Mouse (Mus musculus) G1E (cell line): ENCODE data around the gene Mau2. TPM values are rescaled to one million over a fixed set of nuclear protein-coding genes. Genes with fewer than 3 reads are reported as not detected.
"Not testable (repeated sequence)": the region's sequence is repeated elsewhere in the genome, so short reads cannot be mapped to it uniquely, and the experiment has no call there.

Source experiments
- ATAC-seq: 2 replicates; pipeline ENCODE4 v1.8.0; 2016; ENCODE audit warnings: mild to moderate bottlenecking; ENCODE audit not compliant: insufficient number of reproducible peaks, poor library complexity, low FRiP score, severe bottlenecking; ENCODE audit errors: extremely low read depth
- DNase-seq: peaks from one replicate; pipeline ENCODE4 v3.0.0; 2012; ENCODE audit warnings: low spot score
- H3K27me3 ChIP-seq: 2 replicates; pipeline ENCODE4 v1.6.1; 2012; ENCODE audit warnings: mild to moderate bottlenecking, low read length, inconsistent platforms; ENCODE audit not compliant: insufficient read depth
- H3K36me3 ChIP-seq: replicated peaks from 2 replicates; pipeline ENCODE3; 2012; ENCODE audit warnings: mild to moderate bottlenecking, inconsistent platforms
- H3K4me1 ChIP-seq: 2 replicates; pipeline ENCODE4 v1.6.1; 2012; ENCODE audit warnings: low read depth, low read length, inconsistent platforms, mixed read lengths; ENCODE audit not compliant: insufficient read depth
- H3K4me3 ChIP-seq: 2 replicates; pipeline ENCODE4 v1.5.1; 2012; ENCODE audit warnings: low read depth, mild to moderate bottlenecking, inconsistent platforms, low read length, moderate library complexity, mixed read lengths
- H3K9me3 ChIP-seq: replicated peaks from 2 replicates; pipeline ENCODE4 v1.6.1; 2012; ENCODE audit warnings: inconsistent platforms
- CTCF ChIP-seq: IDR thresholded peaks from 2 replicates; pipeline ENCODE4 v1.5.1; 2012; ENCODE audit warnings: low read depth, low read length, inconsistent platforms, mixed read lengths
- GATA1 ChIP-seq: IDR thresholded peaks from 2 replicates; pipeline ENCODE4 v1.6.1; 2012; ENCODE audit warnings: borderline replicate concordance, low read length, inconsistent platforms, mixed read lengths
- GATA2 ChIP-seq: IDR thresholded peaks from 2 replicates; pipeline ENCODE4 v1.6.1; 2012; ENCODE audit warnings: low read depth, low read length, inconsistent platforms, borderline replicate concordance
- POLR2AphosphoS5 ChIP-seq: IDR thresholded peaks from 2 replicates; pipeline ENCODE4 v1.6.1; 2012; ENCODE audit warnings: low read depth, low read length, inconsistent platforms; ENCODE audit not compliant: insufficient replicate concordance
- TAL1 ChIP-seq: conservative IDR thresholded peaks from 2 replicates; pipeline ENCODE4 v1.6.1; 2012; ENCODE audit warnings: low read depth, low read length, inconsistent platforms, mixed read lengths
- polyA plus RNA-seq: library from polyadenylated mRNA; stranded (reverse); fragments of >175 nt; gene quantifications from 2 replicates; pipeline ENCODE4 v1.2.3, GENCODE M21; 2012
- total RNA-seq, 2 experiments: library from RNA; stranded (forward) in 1 of 2; stranded (reverse) in 1 of 2; fragments of 200-1000 nt in 1 of 2; fragments of >200 nt in 1 of 2; fragmentation: Nextera tagmentation in 1 of 2; gene quantifications; 2 replicates each; pipeline ENCODE4 v1.2.3; 2014 to 2017

The Mau2 gene
- total and polyA plus RNA-seq, 3 experiments = 29.6 to 53.2 (median 35.4) TPM

GRCm38 (mm10) chr8:70005178-70005577 lies 37.4 kb downstream of the Mau2 start:
- H3K9me3 ChIP-seq = no peaks in the 10 kb centered on the region
- H3K36me3 ChIP-seq = no peaks in the 10 kb centered on the region
- DNase-seq = no peak
- peaks cover 25% of the 10 kb centered on the region for H3K4me1 ChIP-seq
- H3K27me3 ChIP-seq = peaks cover 8% of the 10 kb centered on the region
- no peak overlapping the region for H3K4me3 ChIP-seq
- no peak for TF ChIP-seq GATA2
- TF ChIP-seq TAL1 = no peak
- TF ChIP-seq CTCF = no peak
- TF ChIP-seq GATA1 = no peak
- no peak for TF ChIP-seq POLR2AphosphoS5
- no peak for ATAC-seq

GRCm38 (mm10) chr8:70004345-70004744 lies 38.2 kb downstream of the Mau2 start:
- Histone ChIP-seq H3K36me3 (no peaks in the 10 kb centered on the region), H3K4me1 (peaks cover 25% of the 10 kb centered on the region), H3K27me3 (peaks cover 8% of the 10 kb centered on the region), H3K9me3 (no peaks in the 10 kb centered on the region), H3K4me3 (no peak overlapping the region)
- DNase-seq = no peak
- TF ChIP-seq GATA1 (no peak), POLR2AphosphoS5 (no peak), TAL1 (no peak), GATA2 (no peak), CTCF (no peak)
- ATAC-seq = no peak

GRCm38 (mm10) chr8:70003204-70003657 lies 39.3 kb downstream of the Mau2 start:
- no peak for ATAC-seq
- Histone ChIP-seq H3K9me3 (no peaks in the 10 kb centered on the region), H3K4me1 (peaks cover 25% of the 10 kb centered on the region), H3K27me3 (0 out of 2 replicates have a peak, but pooled peaks cover 3% of the 10 kb centered on the region), H3K4me3 (no peak overlapping the region), H3K36me3 (no peaks in the 10 kb centered on the region)
- no peak for DNase-seq
- no peak for TF ChIP-seq GATA1
- no peak for TF ChIP-seq TAL1
- no peak for TF ChIP-seq CTCF
- TF ChIP-seq GATA2 = no peak
- TF ChIP-seq POLR2AphosphoS5 = no peak

- H3K27me3 ChIP-seq, H3K9me3 ChIP-seq, ATAC-seq, H3K36me3 ChIP-seq, DNase-seq: not testable (repeated sequence)
- H3K4me1 ChIP-seq = peaks cover 28% of the 10 kb centered on the region
- H3K4me3 ChIP-seq = peak overlapping the region; percentile 62; the same call in 1 of the 2 replicates
Measured at GRCm38 (mm10) chr8:70001892-70002191, 40.7 kb downstream of the Mau2 start.

- ATAC-seq (peak; percentile 79), DNase-seq (peak; percentile 82)
Measured at GRCm38 (mm10) chr8:70001176-70001891, 41.2 kb downstream of the Mau2 start.

GRCm38 (mm10) chr8:70000226-70000625 lies 42.3 kb downstream of the Mau2 start:
- TF ChIP-seq TAL1 (no peak), GATA2 (no peak), GATA1 (no peak), CTCF (no peak), POLR2AphosphoS5 (no peak)
- no peak for DNase-seq
- Histone ChIP-seq H3K36me3 (no peaks in the 10 kb centered on the region), H3K4me1 (peaks cover 31% of the 10 kb centered on the region), H3K27me3 (no peaks in the 10 kb centered on the region), H3K9me3 (no peaks in the 10 kb centered on the region), H3K4me3 (no peak overlapping the region)
- no peak for ATAC-seq

More at GRCm38 (mm10) chr8:70001176-70001891, 41.2 kb downstream of the Mau2 start:
- TF ChIP-seq CTCF (peak; percentile 23; the same call in 1 of the 2 replicates), GATA2 (no peak)
- Histone ChIP-seq H3K4me3 (peak overlapping the region; percentile 62), H3K9me3 (no peaks in the 10 kb centered on the region), H3K4me1 (peaks cover 31% of the 10 kb centered on the region), H3K36me3 (no peaks in the 10 kb centered on the region), H3K27me3 (0 out of 2 replicates have a peak, but pooled peaks cover 3% of the 10 kb centered on the region)
